Mouse (Mus musculus) right cerebral cortex, postnatal 14 days (tissue): Measurements from ENCODE around the gene Kctd10.
A peak's percentile ranks its signal among the peaks of the same experiment; 100 is the strongest.

ENCODE experiments used
- DNase-seq: peaks from one replicate; pipeline ENCODE4 v3.0.0; 2022

Kctd10 gene

GRCm38 (mm10) chr5:114378177-114378920 lies 2.0 kb downstream of the Kctd10 start:
- DNase-seq = no peak

GRCm38 (mm10) chr5:114374409-114375213 lies 5.7 kb downstream of the Kctd10 start:
- no peak for DNase-seq

GRCm38 (mm10) chr5:114373581-114373980 lies 6.7 kb downstream of the Kctd10 start:
- DNase-seq = no peak

- DNase-seq = no peak
Observed at GRCm38 (mm10) chr5:114373174-114373573, 7.1 kb downstream of the Kctd10 start.

DNA sequence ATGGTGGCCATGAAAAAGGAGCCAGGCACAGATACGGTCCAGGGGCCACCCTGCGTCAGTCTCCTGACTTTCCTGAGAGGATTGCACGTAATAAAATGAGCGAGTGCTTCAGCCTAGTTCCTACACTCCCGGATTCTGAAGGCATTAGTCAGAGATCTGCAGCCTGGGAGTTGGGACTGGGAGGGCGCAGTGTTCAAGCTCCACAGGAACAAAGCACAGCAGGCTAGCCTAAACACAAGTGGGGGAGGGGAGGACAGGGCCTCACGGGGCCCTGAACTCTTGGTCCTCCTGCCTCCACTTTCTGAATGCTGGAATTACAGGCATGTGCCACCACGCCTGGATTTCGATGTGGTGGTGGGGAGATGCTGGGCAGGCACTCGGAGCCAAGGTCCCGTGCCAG lies 7.7 kb downstream of the Kctd10 start:
- DNase-seq = no peak

DNA sequence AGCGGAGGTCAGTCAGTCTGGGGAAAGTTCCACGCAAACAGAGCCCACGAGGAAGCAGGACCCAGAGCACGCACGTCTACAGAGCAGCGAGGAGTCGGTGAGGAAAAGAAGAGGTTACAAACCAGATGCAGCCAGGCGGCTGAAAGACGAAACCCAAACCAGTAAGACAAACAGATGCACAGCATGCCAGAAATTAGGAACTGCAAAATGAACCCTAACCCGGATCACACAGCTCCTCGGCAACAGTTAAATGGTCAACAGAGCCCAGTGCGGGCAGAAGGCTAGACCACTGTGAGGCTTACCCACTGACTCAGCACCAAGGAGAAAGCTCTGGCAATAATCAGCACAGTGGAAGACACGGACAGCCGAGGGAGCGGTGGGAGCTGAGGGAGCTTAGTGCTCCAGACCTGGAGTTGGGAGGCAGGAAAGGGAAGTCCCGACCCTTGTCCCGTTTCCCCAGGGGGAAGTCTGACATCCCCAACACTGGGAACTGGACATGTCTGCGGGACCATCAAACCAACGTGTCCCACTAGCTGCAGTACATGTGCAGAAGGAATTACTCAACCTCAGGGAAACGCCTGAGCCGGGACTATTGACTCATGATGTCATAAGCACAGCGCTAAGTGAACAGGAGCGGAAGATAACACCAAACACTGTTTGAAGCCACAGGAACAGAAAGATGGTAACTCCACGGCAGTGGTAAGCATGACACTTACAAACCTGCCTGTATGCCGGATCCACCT lies 8.4 kb downstream of the Kctd10 start:
- DNase-seq = no peak

DNA sequence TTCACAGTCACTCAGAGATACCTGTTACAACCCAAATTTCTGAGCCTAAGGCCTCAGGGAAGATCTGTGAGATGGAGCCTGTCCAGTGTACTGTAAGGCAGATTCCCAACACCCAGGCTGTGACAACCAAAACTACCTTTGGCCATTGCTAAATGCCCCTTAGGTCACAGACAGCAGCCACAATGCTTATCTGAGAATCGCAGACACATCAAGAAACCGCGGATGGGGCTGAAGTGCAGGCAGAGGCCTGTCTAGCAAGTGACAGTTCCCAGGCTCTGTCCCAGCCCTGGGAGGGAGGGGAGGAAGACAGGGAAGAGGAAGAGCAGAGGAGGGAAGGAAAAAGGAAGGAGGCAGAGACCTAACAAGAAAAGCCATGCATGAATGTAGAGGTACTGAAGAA lies 9.0 kb downstream of the Kctd10 start:
- no peak for DNase-seq

- no peak for DNase-seq
Observed at GRCm38 (mm10) chr5:114370371-114370776, 9.9 kb downstream of the Kctd10 start.

DNA sequence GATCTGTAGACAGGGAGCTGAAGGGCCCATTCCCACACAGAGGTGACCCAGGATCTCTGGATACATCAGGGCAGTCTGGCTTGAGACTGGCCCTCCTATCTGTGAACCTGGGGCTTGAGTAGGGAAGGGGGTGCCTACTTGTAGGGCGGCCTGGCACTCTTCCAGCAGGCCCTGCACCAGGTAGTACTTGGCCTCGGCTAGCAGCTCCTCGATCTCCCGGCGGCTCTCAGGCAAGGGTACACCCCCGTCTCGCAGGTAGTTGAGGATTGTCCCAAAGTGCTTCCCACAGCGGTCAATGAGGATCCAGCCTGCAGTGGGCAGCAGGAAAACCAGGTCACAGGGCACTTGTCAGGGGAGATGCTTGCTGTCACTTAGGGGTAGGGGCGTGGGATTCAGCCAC lies 10.4 kb downstream of the Kctd10 start:
- DNase-seq = no peak

- DNase-seq = no peak
Observed at GRCm38 (mm10) chr5:114368803-114369496, 11.4 kb downstream of the Kctd10 start.

GRCm38 (mm10) chr5:114368121-114368520 lies 12.2 kb downstream of the Kctd10 start:
- DNase-seq = no peak

GRCm38 (mm10) chr5:114365043-114365752 lies 15.1 kb downstream of the Kctd10 start:
- no peak for DNase-seq

- no peak for DNase-seq
Observed at GRCm38 (mm10) chr5:114360968-114361367, 19.3 kb downstream of the Kctd10 start.

GRCm38 (mm10) chr5:114359586-114359985 lies 20.7 kb downstream of the Kctd10 start:
- no peak for DNase-seq

- DNase-seq = peak; percentile 29
Observed at GRCm38 (mm10) chr5:114358833-114359232, 21.5 kb downstream of the Kctd10 start.

GRCm38 (mm10) chr5:114356936-114357751 lies 23.2 kb downstream of the Kctd10 start:
- DNase-seq = peak; percentile 32

GRCm38 (mm10) chr5:114356250-114356935 lies 23.9 kb downstream of the Kctd10 start:
- DNase-seq = peak; percentile 68

GRCm38 (mm10) chr5:114351490-114351889 lies 28.8 kb downstream of the Kctd10 start:
- DNase-seq = no peak

DNA sequence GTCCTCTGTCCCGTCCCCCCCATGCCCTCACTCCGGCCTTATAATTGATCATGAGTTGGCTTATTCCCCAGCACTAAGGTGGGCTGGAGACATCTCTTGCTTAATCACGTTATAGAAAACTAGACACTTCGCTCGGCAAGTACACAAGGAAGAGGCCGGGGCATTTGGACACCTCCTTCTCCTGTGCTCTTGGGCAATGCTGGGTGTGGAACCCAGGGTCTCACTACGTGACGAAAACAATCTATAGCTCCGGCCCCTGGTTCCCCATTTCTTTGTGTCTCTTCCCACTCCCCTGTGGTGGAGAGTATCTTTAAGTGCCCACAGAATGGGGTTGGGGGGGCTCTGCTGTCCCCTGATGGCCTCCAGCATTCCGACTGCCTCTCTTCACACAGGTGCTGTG lies 33.3 kb downstream of the Kctd10 start:
- DNase-seq = no peak

GRCm38 (mm10) chr5:114345538-114345937 lies 34.8 kb downstream of the Kctd10 start:
- no peak for DNase-seq

DNA sequence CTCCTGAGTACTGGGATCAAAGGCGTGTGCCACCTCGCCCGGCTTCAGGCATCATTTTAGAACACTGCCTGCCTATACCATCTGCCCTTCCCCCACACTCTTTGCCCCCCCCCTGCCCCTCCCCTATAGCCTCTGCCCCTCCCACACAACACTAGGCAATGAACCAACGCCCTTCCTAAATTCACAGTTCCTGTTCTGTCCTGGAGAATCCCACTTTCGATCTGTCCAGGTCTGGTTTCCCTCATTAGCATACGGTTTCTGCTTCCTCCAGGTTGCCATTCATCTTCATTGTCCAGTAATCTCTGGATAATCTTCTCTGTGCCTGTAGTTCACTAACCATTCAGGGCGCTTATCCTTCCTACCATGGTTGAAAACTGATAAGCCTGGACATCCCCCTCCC lies 36.7 kb downstream of the Kctd10 start:
- DNase-seq = no peak
